Comparison of ENCODE assay signal across 8 mouse cellular contexts in genomic region chr2:153633259-153633658, GRCm38 (mm10). TPM values are rescaled to one million over a fixed set of nuclear protein-coding genes. Genes with fewer than 3 reads are reported as not detected.
A peak's percentile ranks its signal among the peaks of the same experiment; 100 is the strongest.
DNase-seq lines count a peak whose midpoint lies in the region; ATAC-seq and TF ChIP-seq lines count a peak whose summit lies in the region.

No protein-coding gene starts in this region.

- peak overlapping the region; percentile 94; the same call in 1 of the 2 replicates for H3K27ac ChIP-seq in heart, embryonic 11.5 days (ENCODE audit: low read depth, low read length)
- H3K27ac ChIP-seq in neural tube, embryonic 11.5 days (ENCODE audit: low read depth, low read length), result no peak overlapping the region
- H3K27ac ChIP-seq in liver, embryonic 13.5 days, result peak overlapping the region; percentile 89; the same call in 1 of the 2 replicates
- H3K27ac ChIP-seq in stomach, postnatal 0 days (replicated peaks), result no peak overlapping the region

- ATAC-seq in heart, embryonic 11.5 days (replicated peaks; ENCODE audit: insufficient number of reproducible peaks, low FRiP score, low TSS enrichment), result no peak
- ATAC-seq in neural tube, embryonic 11.5 days (ENCODE audit: insufficient read depth, low FRiP score, low TSS enrichment), result no peak
- ATAC-seq in liver, embryonic 13.5 days (ENCODE audit: low read depth), result no peak
- ATAC-seq in stomach, postnatal 0 days (ENCODE audit: low FRiP score, low TSS enrichment), result no peak

- WGBS in heart, embryonic 11.5 days (ENCODE audit: insufficient replicate concordance), result 40% methylated on average over 5 of the region's 5 CpGs
- WGBS in neural tube, embryonic 11.5 days, result 89% methylated on average over 5 of the region's 5 CpGs
- WGBS in liver, embryonic 13.5 days (ENCODE audit: insufficient replicate concordance), result 78% methylated on average over 5 of the region's 5 CpGs
- WGBS in stomach, postnatal 0 days, result 72% methylated on average over 5 of the region's 5 CpGs

- TF ChIP-seq EP300 in stomach, postnatal 0 days (optimal IDR thresholded peaks at IDR 0.05), result no peak

- peak overlapping the region; percentile 67 for H3K4me2 ChIP-seq in heart, embryonic 11.5 days
- peak overlapping the region; percentile 67 for H3K4me2 ChIP-seq in neural tube, embryonic 11.5 days (ENCODE audit: low read depth)
- H3K4me2 ChIP-seq in liver, embryonic 13.5 days, result peak overlapping the region; percentile 84
- H3K4me2 ChIP-seq in stomach, postnatal 0 days (replicated peaks; ENCODE audit: low read depth), result peak overlapping the region; percentile 67

- no peak for DNase-seq in heart, postnatal 4 days
- no peak for DNase-seq in neural tube, embryonic 11.5 days (ENCODE audit: low spot score)
- no peak for DNase-seq in neural tube, embryonic 10.5 days (ENCODE audit: extremely low spot score, low spot score)
- DNase-seq in liver, embryonic 13.5 days, result no peak
- DNase-seq in stomach, postnatal 0 days (ENCODE audit: low spot score), result no peak
- no peak for DNase-seq in thymus, postnatal 14 days
- DNase-seq in frontal cortex, postnatal 25 days (ENCODE audit: low spot score in 2 of 2), result no peak

- no peaks in the 10 kb centered on the region for H3K27me3 ChIP-seq in heart, embryonic 11.5 days (ENCODE audit: control insufficient read depth, insufficient read depth, low read length)
- no peaks in the 10 kb centered on the region for H3K27me3 ChIP-seq in neural tube, embryonic 11.5 days (ENCODE audit: control insufficient read depth, insufficient read depth, low read length)
- H3K27me3 ChIP-seq in liver, embryonic 13.5 days, result no peaks in the 10 kb centered on the region
- no peaks in the 10 kb centered on the region for H3K27me3 ChIP-seq in stomach, postnatal 0 days (ENCODE audit: control insufficient read depth, insufficient read depth, low read length)

- H3K4me1 ChIP-seq in heart, embryonic 11.5 days (ENCODE audit: control insufficient read depth, insufficient read depth, low read length), result peaks cover 12% of the 10 kb centered on the region
- no peaks in the 10 kb centered on the region for H3K4me1 ChIP-seq in neural tube, embryonic 11.5 days (ENCODE audit: control insufficient read depth, insufficient read depth, low read length)
- H3K4me1 ChIP-seq in liver, embryonic 13.5 days (replicated peaks), result peaks cover 38% of the 10 kb centered on the region
- no peaks in the 10 kb centered on the region for H3K4me1 ChIP-seq in stomach, postnatal 0 days (replicated peaks; ENCODE audit: control insufficient read depth, insufficient read depth)

- peak overlapping the region; percentile 80; the same call in 1 of the 2 replicates for H3K4me3 ChIP-seq in heart, embryonic 11.5 days (ENCODE audit: low read depth, low read length)
- no peak overlapping the region for H3K4me3 ChIP-seq in neural tube, embryonic 11.5 days (ENCODE audit: low read depth, low read length)
- H3K4me3 ChIP-seq in liver, embryonic 13.5 days (replicated peaks), result peak overlapping the region; percentile 83
- H3K4me3 ChIP-seq in stomach, postnatal 0 days (ENCODE audit: low read depth, low read length), result no peak overlapping the region

- H3K9ac ChIP-seq in heart, embryonic 11.5 days (ENCODE audit: low read depth, low read length), result peak overlapping the region; percentile 90; the same call in 1 of the 2 replicates
- peak overlapping the region; percentile 90; the same call in 1 of the 2 replicates for H3K9ac ChIP-seq in neural tube, embryonic 11.5 days (ENCODE audit: low read length)
- H3K9ac ChIP-seq in liver, embryonic 13.5 days, result peak overlapping the region; percentile 90
- H3K9ac ChIP-seq in stomach, postnatal 0 days (ENCODE audit: low read length), result no peak overlapping the region

- H3K36me3 ChIP-seq in heart, embryonic 11.5 days (ENCODE audit: control insufficient read depth, insufficient read depth, low read length), result 0 out of 2 replicates have a peak, but pooled peaks cover 2% of the 10 kb centered on the region
- no peaks in the 10 kb centered on the region for H3K36me3 ChIP-seq in neural tube, embryonic 11.5 days (ENCODE audit: control insufficient read depth, insufficient read depth, low read length)
- H3K36me3 ChIP-seq in liver, embryonic 13.5 days, result peaks cover 2% of the 10 kb centered on the region
- 0 out of 2 replicates have a peak, but pooled peaks cover 2% of the 10 kb centered on the region for H3K36me3 ChIP-seq in stomach, postnatal 0 days (ENCODE audit: control insufficient read depth, insufficient read depth, low read length)

- TF ChIP-seq CTCF in stomach, postnatal 0 days (IDR thresholded peaks at IDR 0.05; ENCODE audit: low read depth), result no peak

- no peaks in the 10 kb centered on the region for H3K9me3 ChIP-seq in heart, embryonic 11.5 days (replicated peaks; ENCODE audit: control insufficient read depth, low read length)
- no peaks in the 10 kb centered on the region for H3K9me3 ChIP-seq in neural tube, embryonic 11.5 days (ENCODE audit: control insufficient read depth, low read length)
- H3K9me3 ChIP-seq in liver, embryonic 13.5 days (replicated peaks), result no peaks in the 10 kb centered on the region
- H3K9me3 ChIP-seq in stomach, postnatal 0 days (ENCODE audit: control insufficient read depth, low read length), result no peaks in the 10 kb centered on the region

RNA-seq across cellular contexts. Expression of gene Commd7, which starts 0.7 kb away (rescaled TPM):
- 53.6 and 61.3 TPM in 2 replicates for polyA plus RNA-seq in heart, embryonic 11.5 days (2014; fragmentation: Nextera tagmentation; extraction: Ambion mirVana)
- total RNA-seq in heart, postnatal 4 days (2021), result 10 to 100 TPM; 21.7 to 25.9 TPM
- 64.6 and 68.9 TPM in 2 replicates for polyA plus RNA-seq in neural tube, embryonic 11.5 days (2014; fragmentation: Nextera tagmentation; extraction: Ambion mirVana)
- polyA plus RNA-seq in liver, embryonic 13.5 days (2015; fragmentation: Nextera tagmentation; extraction: Ambion mirVana), result 39.8 and 39.9 TPM in 2 replicates
- polyA plus RNA-seq in stomach, postnatal 0 days (2015; fragmentation: Nextera tagmentation; extraction: Ambion mirVana), result 68.1 and 70.1 TPM in 2 replicates

RNA-seq across cellular contexts. Expression of gene Dnmt3b, which starts 16.0 kb away (rescaled TPM):
- 7.3 and 8.4 TPM in 2 replicates for polyA plus RNA-seq in heart, embryonic 11.5 days (2014; fragmentation: Nextera tagmentation; extraction: Ambion mirVana)
- 1 to 10 TPM; 3.0 to 3.5 TPM for total RNA-seq in heart, postnatal 4 days (2021)
- 11.0 and 13.3 TPM in 2 replicates for polyA plus RNA-seq in neural tube, embryonic 11.5 days (2014; fragmentation: Nextera tagmentation; extraction: Ambion mirVana)
- polyA plus RNA-seq in liver, embryonic 13.5 days (2015; fragmentation: Nextera tagmentation; extraction: Ambion mirVana), result 8.2 and 8.6 TPM in 2 replicates
- 2.6 and 3.0 TPM in 2 replicates for polyA plus RNA-seq in stomach, postnatal 0 days (2015; fragmentation: Nextera tagmentation; extraction: Ambion mirVana)

Comparison
In these comparisons a context has a peak if more than half of its experiments do, and no peak if none do; other contexts are left out.
1. H3K27ac ChIP-seq: peak in heart, embryonic 11.5 days (single experiment) and liver, embryonic 13.5 days (single experiment); none in neural tube, embryonic 11.5 days (single experiment) and stomach, postnatal 0 days (single experiment).
2. H3K4me3 ChIP-seq: peak in heart, embryonic 11.5 days (single experiment) and liver, embryonic 13.5 days (single experiment); none in neural tube, embryonic 11.5 days (single experiment) and stomach, postnatal 0 days (single experiment).
3. Peak in every context shown above with its lines, with median percentiles within 50 percentile points of each other: H3K4me2 ChIP-seq.